Mouse (Mus musculus) neutrophil, adult 5-6 weeks (primary cell): ENCODE measurements around the gene C2cd3. TPM values are rescaled to one million over a fixed set of nuclear protein-coding genes. Genes with fewer than 3 reads are reported as not detected.
"Not testable (repeated sequence)": the region's sequence is repeated elsewhere in the genome, so short reads cannot be mapped to it uniquely, and the experiment has no call there.

Source experiments
- ATAC-seq: fragments of 151-379, 151-347 bp; 2 replicates; pipeline ENCODE4 v1.8.0; 2017; ENCODE audit warnings: mild to moderate bottlenecking, moderate TSS enrichment; ENCODE audit not compliant: insufficient number of reproducible peaks, poor library complexity, low FRiP score, severe bottlenecking; ENCODE audit errors: extremely low read depth
- total RNA-seq: library from RNA; stranded (forward); fragments of 200-1000 nt; gene quantifications from 2 replicates; pipeline ENCODE4 v1.2.3, GENCODE M21; 2017

Gene C2cd3
- total RNA-seq, 1 experiment from 2014 or later = 50.4 TPM

DNA sequence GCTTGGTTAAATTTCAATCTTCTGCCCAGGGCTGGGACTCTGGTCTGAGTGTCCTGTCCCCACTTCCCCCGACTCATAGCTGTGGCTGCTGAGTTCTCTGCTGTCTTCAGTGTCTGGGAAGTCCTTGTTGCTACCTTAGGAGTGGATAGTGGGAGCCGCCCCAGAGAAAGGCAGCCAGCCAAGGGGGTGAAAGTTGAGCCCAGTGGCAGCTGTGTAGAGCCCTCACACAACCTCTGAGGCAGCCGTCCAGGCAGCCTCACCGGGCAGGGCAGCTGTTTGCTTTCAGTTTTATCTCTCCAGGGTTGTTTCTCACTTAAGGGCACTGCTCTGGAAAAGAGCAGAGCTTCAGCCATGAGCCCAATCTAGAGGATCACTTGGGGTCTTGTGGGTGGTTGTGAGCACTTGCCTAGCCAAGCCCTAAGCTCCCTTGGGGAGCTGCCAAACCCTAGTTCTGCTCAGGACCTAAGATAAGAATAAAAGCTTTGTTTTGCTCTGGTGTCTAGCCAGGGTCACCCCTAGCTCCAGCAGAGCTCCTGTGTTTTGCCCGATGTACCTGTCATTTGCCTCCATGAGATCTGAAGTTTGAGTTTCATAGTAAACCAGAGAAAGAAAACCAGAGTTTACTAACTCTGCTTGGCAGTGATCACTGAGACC, 93.8 kb downstream of the C2cd3 start:
- no peak for ATAC-seq

DNA sequence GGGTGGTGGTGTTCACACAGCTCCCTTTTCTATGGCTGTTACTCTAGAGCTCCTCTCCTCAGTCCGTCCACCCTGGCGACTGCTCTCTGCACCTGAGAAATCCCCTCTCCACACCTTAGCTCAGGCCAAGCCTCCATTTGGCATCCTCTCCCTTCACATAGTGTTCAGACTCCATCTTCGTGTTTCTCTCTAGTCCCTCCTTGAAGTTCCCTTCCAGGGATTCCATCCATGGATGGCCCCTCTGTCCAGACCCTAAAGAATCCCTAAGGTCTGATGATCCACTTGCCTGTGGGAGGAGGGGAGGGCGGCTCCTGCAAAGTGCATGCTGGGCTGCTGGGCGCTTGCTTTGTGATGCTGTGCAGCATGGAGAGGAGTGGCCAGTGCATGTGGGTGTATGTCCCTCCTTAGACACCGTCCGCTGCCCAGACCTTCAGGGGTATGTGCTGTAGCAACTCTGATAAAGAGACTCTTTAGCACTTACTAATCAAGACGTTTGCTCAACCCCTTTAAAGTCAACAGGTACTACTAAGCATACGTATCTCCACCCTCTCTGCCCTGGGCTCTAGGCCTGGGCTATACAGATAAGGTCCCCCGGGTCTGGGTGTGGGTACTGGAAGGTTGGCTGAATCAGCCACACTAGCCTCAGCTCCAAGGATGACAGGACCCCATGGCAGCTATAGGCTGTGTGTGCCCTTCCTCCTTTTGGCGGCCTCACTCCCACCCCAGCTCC, 94.9 kb downstream of the C2cd3 start:
- ATAC-seq = no peak

DNA sequence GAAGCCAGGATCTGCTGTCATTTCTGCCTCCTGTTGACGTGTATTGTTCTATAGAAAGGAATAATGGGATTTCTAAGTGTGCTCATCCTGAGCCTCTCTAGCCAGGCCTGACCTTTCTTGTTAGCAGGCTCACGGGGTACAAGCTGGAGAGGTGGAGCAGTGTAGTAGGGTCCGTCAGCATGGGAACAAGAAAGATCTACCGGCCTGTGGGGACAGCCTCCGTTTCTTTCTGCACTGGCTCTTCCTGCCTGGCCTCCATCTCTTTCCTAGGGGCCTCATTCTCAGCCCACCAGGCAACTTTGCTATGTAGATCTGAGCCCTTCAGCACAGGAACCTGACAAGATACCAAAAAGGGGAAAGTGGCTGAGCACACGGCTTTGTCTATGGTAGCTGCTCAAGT, 96.7 kb downstream of the C2cd3 start:
- ATAC-seq = no peak

DNA sequence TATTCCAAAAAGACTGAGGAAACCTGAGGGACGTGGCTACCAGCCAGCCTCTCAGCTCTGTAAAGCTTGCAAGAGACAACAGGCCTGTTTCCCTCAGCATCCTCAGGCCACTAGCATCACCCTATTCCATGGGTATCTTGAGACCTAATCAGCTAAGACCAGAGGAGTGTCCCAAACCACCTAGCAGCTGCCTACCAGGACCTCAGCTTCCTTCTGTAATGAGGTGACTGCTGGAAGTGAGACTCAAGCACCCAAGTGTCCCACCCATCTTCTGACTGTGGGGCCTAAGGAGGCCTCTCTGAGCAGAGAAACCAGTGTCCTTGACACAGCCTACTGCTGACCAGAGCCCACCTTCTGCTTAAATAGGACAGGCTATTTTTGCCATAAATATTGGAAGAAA, 97.5 kb downstream of the C2cd3 start:
- ATAC-seq = no peak

DNA sequence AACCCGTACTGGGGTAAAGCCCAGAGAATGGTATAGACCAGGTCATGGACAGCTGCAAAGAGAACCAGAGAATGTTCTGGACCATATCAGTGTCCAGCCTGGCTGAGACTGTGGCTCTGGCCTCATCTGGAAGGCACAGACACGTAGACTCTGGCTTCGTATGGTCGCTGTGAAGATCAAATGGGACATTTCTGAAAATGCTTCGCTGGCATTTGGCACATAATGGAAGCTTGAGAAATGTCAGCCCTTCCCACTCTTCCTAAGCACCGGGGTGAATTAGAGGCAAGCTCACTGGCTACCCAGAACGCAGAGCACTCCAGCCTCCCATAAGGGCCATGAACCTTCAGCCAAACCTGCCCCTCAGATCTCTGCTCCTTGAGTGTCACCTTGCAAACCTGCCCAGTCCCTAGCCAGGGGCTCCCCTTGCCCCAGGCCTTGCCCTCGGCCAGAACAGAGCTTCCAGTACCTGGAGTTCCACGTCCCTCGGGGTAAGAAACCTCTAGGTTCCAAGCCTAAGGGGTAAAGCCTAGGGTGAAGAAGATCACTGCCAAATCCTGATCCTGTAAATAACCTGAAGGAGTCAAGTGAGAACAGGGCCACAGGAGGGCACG, 98.9 kb downstream of the C2cd3 start:
- ATAC-seq = no peak

DNA sequence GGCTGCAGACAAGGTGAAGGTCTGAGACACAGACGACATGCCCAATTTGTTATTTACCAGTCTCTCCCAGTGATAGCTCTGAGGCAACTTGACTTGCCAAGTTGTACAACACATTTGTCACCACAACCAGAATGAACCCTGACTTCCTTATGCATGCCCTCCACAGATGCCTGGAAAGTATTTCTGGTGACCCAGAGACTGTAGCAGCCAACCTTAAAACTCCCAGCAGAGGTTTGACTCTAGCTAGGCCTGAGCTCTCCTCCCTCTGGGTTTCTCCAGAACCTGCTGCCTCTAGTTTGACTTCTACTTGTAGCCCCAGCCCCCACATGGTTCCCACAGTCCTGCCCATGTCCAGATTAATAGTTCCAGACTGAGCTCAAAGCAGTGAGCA, 99.4 kb downstream of the C2cd3 start:
- ATAC-seq = no peak

DNA sequence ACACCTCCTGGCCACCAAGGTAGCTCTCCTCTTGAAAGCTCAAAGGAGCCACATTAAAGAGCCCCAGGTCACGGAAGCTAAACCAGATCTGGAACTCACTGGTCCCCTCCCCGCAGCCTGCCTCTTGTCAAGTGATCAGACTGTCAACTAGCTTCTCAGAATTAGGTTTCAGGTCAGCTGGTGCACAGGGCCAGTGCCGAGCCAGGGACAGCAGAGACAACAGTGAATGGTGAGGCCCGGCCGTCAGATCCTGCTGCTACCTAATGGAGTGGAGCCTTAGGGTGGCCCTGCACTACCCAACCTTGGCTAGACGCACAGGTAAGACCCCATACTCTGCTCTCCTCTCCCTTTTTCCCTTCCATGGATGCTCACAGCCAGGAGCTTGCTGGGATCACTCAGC, 100.7 kb downstream of the C2cd3 start, which contains the start of gene Ucp3:
Gene Ucp3, plus strand, starts transcription at position 214 of the 400 bp plus-strand sequence.
- ATAC-seq = no peak

DNA sequence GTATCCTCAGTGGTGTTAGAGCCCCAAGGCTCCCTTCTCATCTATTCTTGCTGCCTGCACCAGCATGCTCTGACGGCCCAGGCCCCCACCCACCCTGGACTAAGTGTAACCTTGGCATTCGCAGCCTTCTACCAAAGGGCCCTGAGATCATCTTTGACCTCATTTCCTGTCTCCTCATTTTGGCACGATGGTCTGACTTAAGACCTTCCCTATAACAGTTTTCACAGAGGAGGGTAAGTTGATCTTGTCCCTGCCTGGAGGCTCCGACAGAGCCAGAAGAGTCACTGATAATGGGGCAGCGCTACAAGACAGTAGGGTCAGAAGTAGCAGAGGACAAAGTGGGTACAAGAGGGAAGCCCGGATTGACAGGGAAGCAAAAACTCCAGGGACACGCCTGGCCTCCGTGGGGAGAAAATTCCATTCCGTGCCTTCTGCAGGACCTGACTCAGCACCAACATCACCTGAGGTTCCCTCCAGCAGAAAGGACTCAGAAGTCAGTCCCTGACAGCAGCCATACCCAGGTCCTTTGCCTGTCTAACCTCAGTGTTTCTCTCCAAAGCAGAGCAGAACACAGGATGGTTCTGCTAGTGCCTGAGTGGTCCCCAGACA, 101.9 kb downstream of the C2cd3 start:
- no peak for ATAC-seq

DNA sequence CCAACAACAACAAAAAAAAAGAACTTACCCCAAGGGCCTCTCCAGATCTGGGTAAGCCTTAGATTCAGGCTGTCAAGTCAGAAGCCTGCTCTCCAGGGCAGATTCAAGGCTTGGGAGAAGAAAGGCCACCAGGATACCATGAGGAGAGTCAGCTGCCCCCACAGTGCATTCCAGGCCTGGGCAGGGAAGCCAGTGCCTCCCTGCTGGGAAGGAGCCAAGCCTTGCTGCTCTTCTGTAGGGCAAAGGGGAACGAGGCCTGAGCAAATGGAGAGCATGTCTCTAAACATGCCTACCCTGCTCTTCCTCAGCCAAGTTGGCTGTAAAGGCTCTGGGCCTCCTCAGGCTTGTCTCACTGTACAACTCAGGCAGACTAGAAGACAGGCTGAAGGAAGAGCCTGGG, 102.6 kb downstream of the C2cd3 start:
- ATAC-seq = no peak

DNA sequence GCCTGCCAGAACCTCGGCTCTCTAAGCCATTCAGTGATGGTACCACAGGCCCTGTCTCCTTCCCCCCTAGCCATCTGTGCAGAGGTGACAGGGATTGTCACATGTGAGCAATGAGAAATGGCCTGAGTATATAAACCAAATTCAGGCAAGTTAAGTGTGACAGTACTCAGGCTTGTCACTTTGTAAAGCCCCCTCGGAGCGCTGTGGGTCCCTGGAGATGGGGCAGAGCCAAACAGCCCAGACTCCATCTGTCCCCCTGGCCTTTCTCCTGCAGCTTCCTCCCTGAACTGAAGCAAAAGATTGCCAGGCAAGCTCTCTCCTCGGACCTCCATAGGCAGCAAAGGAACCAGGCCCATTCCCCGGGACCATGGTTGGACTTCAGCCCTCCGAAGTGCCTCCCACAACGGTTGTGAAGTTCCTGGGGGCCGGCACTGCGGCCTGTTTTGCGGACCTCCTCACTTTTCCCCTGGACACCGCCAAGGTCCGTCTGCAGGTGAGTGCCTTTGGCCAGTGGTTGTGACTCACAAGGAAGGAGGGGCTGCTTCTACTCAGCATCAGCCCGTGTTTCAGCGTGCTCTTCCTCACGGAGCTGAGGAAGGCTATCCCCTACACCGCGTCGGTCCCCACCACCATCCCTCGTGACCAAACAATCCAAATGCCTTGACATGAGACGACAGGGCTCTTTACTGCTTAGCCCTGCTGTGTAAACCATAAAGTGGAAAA, 107.2 kb downstream of the C2cd3 start:
- ATAC-seq = no peak

DNA sequence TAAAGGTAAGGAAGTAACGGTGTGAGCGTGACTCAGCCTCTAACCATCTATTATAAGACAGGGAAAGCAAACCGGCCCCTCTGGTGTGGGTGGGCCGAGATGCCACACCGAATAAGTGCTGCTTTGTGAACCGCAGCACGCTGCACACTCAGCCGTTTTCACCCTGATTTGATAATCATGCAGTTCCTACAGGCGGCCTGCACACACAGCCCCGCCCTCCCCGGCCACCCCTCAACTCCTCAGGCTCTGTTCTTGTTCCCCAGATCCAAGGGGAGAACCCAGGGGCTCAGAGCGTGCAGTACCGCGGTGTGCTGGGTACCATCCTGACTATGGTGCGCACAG, 107.8 kb downstream of the C2cd3 start:
- no peak for ATAC-seq

DNA sequence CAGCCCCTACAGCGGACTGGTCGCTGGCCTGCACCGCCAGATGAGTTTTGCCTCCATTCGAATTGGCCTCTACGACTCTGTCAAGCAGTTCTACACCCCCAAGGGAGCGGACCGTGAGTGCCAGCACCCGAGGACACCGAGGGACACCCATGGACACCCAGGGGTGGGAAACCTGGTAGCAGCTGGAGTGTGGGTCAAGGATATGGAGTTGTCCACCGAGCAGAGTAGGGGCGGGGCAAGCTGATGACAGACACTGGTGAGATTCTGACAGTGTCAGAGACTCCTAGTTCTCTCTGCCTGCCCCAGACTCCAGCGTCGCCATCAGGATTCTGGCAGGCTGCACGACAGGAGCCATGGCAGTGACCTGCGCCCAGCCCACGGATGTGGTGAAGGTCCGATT, 108.1 kb downstream of the C2cd3 start:
- ATAC-seq = no peak

DNA sequence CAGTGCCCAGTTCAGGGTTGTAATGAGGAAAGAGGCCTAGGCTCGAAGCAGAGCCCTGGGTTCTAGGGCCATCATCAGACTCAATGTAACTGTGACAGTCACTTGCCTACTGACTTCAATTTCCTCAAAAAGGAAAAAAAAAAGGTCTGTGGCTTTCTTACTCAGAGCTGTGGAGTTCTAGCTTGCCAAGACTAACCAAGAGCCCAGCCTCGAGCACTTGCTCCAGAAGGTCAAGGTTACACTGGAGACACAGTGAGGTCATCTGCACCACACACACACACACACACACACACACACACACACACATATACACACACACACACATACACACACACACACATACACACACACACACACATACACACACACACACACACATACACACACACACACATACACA, 110.0 kb downstream of the C2cd3 start:
- ATAC-seq = not testable (repeated sequence)

DNA sequence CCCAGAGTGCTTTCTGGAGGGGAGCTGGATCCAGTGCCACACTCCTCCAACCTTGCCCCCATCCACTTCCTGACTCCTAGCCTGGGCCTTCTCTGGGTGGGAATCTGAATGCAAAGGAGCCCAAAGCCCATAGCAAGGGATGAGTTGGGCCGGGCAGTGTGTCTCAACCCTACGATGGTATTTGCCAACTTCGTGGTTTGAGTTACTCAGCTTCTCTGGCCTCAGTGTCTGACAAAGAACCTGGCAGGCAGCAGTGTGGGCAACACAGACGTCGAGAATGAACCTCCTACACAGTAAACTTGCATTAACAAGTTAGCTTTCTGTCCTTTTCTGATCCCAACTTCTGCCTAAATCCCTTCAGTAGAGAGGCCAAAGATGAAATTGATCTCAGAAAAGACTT, 112.5 kb downstream of the C2cd3 start:
- ATAC-seq = peak; percentile 27; the same call in 1 of the 2 replicates

DNA sequence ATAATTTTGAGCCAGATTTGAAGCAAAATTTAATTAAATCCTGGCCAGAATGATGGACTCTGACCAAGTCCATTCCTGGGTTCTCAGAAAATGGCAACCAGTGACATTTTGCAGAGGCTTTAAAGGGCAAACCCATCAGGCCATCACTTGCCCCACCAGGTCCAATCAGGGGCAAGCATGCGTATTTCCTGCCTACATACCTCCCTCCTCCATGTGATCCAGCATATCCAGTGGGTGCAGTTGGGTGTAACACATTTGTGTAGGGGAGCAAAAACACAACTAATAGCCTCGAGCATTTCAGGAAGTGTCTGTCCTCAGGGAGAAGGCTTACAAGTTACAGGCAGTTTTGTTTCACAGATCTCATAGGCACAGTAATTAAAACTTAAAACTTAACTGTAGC, 115.3 kb downstream of the C2cd3 start:
- 0 out of 2 replicates have a peak, but pooled peaks have one; percentile 24 for ATAC-seq

DNA sequence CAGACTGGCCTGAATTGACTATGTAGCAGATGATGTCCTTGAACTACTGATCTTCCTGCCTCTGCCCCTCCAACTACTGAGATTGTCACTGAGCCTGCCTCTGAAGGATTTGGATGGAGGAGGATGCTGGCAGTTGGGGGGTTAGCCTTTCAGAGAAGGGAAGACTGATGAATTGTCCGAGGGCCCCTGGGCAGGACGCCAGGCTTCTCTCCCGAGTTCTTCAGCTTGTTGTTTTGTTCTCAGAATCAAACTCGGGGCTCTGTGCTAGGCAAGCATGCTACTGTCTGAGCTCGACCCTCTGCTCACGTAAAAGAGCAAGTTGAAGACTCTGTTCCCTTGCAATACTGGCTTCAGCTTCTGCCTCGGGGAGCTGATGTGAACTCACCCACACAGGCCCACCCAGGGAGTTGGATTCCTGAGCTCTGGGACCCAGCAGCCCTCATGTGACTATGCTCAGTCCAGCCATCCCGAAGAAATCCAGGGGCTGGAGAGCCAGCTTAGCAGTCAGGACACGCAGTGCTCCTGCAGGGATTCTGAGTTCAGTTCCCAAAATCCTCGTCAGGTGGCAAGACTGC, 116.5 kb downstream of the C2cd3 start:
- no peak for ATAC-seq

DNA sequence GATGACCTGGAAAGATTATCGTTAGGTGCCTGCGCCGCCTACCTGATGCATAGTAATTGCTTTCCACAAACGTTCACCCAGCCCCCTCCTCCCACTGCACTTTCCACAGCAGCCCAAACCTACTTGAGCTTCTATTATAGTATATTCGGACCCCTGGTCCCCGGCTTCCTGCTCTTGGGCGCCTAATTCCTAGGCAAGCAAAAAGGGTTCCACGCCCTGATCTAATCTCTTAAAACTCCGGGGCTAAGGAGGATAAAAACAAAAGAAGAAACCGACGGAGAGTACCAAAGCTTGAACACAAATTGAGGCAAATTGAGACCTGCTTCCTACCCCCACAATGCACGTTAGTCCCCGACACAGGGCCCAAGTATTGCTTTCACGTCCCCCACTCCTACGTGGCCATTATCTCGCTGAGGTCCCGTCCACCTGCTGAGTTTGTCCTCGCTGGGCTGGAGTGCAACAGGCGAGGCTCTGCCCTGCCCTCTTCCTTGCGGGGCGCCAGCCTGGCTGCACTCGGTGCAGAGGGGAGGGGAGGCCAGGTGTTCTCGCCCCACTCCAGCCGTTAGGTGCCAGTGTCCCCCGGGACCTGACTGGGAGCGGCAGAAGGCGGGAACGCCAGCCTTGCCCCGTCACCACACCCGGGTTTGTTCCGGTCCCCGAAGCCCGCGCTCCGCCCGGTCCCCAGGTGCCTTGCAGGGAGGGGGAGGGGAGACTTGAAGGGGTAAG, 120.5 kb downstream of the C2cd3 start:
- no peak for ATAC-seq

DNA sequence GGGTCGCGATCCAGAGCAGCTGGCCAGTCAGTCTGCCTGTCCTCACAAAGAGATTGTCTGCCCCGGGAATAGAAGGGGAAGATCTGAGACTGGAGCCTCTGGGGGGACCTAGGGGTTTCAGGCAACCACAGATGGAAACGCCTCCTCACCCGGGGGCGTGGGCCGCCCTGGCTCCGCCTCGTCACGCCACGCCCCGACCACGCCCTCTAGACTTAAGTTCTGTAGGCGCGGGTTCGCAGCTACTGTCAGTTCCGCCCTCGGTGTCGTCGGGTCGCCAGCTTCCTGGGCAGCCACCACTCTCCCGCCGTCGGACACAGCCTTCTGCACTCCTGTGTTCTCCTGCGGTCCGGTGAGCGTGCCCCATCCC, 121.1 kb downstream of the C2cd3 start, which contains the start of gene Ucp2:
Gene Ucp2, plus strand, starts transcription at position 221 of the 367 bp plus-strand sequence.
- peak; percentile 69 for ATAC-seq
